Mouse (Mus musculus) gastrocnemius, postnatal 36 days (tissue): Measurements from ENCODE around the gene B3gntl1. TPM values are rescaled to one million over a fixed set of nuclear protein-coding genes. Genes with fewer than 3 reads are reported as not detected.

ENCODE experiments used
- DNase-seq, 2 experiments: peaks; one replicate each; pipeline ENCODE4 v3.0.0; 2022
- intact Hi-C: fragments of 180-260 bp; cut with DNase I; formaldehyde crosslinking; loops from one replicate; pipeline ENCODE4 v1.15.1; 2025
- long read RNA-seq, 2 experiments: library from polyadenylated mRNA; stranded (forward); transcript quantifications; one replicate each; pipeline ENCODE4 v2.0.0; 2021
- total RNA-seq, 2 experiments: library from RNA; stranded (reverse); gene quantifications; 2 replicates each; pipeline ENCODE4 v1.2.3; 2021

B3gntl1 gene
- total RNA-seq = 1 to 10 TPM; 1.8 to 2.0 TPM
- long read RNA-seq, experiment 1, partial matches to known transcripts = 0 of 4 reads
- long read RNA-seq, experiment 1, other reads (novel, unspliced or antisense) = 3 of 4 reads
- long read RNA-seq, experiment 2, partial matches to known transcripts = 0 of 4 reads
- long read RNA-seq, experiment 2, other reads (novel, unspliced or antisense) = 2 of 4 reads

- peak; percentile 99 for DNase-seq
- intact Hi-C loops = no loop called here
Measured at GRCm38 (mm10) chr11:121672990-121673572, at the start of gene B3gntl1. TSS of gene B3gntl1 (minus strand) at chr11:121673153.

DNA sequence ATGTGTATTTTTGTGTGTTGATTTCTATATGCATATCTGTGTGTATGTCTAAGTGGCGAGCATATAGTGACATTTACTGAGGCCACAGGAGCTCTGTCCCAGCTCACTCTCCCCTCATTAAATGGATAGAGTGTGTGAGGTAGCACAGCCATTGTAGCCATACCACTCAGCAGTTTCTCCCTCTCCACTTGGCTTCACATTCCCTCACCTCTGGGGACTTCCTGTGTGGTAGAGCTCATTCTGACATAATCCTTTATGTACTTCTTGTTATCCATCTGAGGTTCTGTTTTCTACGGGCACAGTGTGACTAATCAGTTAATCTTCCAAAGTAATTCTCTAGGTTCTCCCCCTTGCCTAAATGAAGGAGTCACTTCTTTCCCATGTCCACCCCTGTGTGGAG, 49.5 kb upstream of the B3gntl1 start:
- no peak for DNase-seq
- intact Hi-C loops = no loop called here

GRCm38 (mm10) chr11:121720752-121721151, 47.8 kb upstream of the B3gntl1 start:
- intact Hi-C loops = no loop called here
- no peak for DNase-seq

DNA sequence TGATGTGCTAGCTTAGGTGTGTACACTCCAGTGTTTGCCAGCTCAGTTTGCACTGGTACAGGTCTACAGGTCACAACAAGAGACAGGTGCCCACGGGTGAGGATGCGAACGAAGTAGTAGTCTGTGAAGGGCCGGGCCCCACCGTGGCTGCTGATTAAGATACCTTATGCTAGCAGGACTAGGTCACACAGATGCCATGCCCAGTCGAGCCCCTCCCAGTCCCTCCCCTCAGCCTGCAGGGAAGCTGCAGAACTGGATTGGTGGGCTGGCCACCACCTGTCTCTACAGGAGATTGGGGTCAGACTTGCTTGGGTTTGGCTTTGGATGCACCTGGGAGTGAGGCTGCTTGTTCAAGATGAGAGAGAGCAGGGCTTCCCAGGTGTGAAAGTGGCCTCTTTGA, 44.8 kb upstream of the B3gntl1 start:
- DNase-seq = no peak
- intact Hi-C loops = no loop called here

DNA sequence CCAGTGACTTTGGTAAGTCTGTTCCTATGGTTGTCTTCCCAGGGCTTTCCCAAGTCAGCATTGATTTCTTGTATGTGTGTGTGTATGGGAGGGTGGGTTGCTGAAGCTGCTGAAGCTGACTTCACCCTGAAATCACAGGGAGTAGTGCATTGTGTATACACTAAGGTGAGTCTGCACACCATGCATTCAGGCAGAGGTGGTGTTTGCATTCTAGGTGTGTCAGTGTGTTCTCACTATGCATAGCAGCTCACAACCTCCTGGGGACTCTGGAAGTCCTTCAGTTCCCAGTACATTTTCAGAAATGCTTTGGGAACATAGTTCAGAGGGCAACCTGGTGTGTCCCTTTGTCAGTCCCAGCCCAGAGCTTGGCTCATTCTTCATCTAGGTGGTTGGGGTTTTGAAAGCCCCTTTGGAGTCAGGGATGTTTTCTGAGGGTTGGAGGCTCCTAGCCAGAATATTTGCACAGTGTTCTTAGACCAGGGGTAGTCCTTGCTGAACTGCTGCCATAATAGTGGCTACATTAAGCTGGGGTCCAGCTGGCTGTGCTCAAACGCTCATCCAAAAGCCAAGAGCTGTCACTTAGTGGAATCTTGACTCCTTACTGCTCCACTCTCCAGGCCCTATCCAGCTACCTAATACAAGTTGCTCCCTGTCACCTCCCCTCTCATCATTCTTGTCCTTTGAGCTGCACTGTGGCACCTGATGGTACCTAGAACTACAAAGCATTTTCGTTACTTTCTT, 42.0 kb upstream of the B3gntl1 start:
- intact Hi-C loops = no loop called here

DNA sequence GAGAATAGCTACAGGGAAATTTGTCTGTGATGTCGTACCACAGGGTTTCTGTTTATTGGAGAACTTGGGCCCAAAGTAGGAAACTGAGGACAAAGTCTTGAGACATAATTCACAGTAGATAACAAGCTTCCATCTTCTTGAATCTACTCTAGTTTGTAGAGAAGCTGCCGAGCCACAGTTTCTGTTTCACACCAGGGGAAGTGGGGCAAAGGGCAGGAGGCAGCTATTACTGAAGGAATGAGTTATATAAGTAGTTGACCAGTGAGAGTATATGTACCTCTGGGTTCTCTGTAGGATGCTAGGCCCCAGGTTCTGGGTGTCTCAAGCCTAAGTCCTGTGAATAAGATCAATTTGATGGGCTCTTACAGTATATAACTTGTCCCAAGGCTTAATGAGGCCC, 40.6 kb upstream of the B3gntl1 start:
- intact Hi-C loops = no loop called here
- DNase-seq = no peak

More for the DNA sequence above, 42.0 kb upstream of the B3gntl1 start:
- no peak for DNase-seq

- intact Hi-C loops = no loop called here
- no peak for DNase-seq
Measured at GRCm38 (mm10) chr11:121712987-121713386, 40.0 kb upstream of the B3gntl1 start.

DNA sequence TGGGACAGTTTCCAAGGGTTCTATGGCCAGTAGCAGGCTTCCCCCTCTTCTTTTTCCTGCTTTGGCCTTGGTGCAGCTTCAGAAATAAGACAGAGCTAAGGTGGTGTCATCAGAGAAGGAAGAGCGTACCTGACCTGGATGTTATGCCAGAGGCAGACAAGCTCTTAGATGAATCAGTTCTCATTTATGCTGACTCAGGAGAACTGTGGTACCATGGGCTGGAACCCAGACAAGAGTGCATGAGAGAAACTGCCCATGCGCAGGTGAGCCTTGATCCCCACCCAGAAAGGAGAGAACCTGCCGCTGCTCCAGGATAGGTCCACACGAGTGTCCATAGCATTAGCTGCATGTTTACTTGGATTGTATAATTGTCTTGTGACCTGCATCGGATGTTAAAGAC, 37.3 kb upstream of the B3gntl1 start:
- intact Hi-C loops = no loop called here
- DNase-seq = no peak

- intact Hi-C loops = no loop called here
Measured at GRCm38 (mm10) chr11:121709278-121709677, 36.3 kb upstream of the B3gntl1 start.

DNA sequence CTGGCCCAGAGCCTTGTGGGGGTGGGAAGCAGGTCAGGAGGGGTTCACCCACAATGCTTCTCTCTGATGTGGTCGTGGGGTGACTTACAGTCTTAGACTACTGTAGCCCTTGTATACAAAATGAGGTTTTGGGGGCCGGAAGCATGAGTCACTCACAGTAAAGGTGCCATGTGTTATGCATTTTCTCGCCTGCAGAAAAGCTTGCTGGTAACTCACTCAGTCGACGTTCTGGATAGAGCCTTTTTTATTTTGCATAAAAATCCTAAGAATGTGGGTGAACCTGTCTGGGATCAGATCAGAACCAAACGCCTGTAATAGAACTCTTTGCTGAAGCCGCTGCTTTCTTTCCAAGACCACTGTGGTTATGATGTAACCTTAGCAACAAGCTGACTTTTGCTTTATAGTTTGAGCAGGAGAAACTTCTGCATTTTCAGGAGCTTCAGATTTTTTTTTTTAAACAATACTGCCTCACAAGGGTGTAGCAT, 33.6 kb upstream of the B3gntl1 start:
- DNase-seq = no peak
- intact Hi-C loops = no loop called here

More at GRCm38 (mm10) chr11:121709278-121709677, 36.3 kb upstream of the B3gntl1 start:
- no peak for DNase-seq

GRCm38 (mm10) chr11:121703619-121704215, 30.8 kb upstream of the B3gntl1 start:
- DNase-seq = no peak
- intact Hi-C loops = loop anchor here (5.0 kb wide), 1 partner anchor 104 kb away; no protein-coding TSS in a partner anchor

GRCm38 (mm10) chr11:121702895-121703618, 30.1 kb upstream of the B3gntl1 start:
- intact Hi-C loops = loop anchor here (5.0 kb wide), 1 partner anchor 104 kb away; no protein-coding TSS in a partner anchor
- peak; percentile 57 to 65 for DNase-seq

DNA sequence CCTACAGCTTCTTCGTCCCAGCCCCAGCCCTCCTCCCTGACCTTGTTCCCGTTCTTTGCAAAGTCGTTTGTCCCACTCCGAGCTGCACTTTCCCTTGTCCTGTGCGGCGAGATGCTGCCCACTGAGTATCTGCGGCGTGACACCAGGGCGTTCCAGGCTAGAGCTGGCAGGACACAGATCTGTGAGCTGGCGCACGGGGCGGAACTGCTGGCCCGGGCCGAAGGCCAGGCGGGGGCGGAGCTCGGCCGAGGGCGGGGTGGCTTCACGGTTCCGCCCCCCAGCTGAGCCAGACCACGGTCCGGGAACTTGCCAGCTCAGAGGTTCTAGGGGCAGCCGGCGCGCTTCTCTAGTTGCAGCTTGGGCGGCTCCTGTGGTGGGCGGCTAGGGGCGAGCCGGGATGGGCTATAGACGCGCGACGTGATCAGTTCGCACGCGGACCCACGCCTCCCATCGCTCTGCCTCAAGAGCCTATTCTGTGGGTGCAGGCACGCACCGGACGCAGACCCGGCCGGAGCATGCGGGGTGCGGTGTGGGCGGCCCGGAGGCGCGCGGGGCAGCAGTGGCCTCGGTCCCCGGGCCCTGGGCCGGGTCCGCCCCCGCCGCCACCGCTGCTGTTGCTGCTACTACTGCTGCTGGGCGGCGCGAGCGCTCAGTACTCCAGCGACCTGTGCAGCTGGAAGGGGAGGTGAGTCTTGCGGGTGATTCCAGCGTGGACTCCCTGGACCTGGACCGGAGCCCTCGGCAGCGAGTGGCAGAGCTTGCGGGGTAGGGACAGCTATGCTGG, 29.4 kb upstream of the B3gntl1 start:
- peak; percentile 92 to 93 for DNase-seq
- intact Hi-C loops = loop anchor here (5.0 kb wide), 1 partner anchor 105 kb away; no protein-coding TSS in a partner anchor

DNA sequence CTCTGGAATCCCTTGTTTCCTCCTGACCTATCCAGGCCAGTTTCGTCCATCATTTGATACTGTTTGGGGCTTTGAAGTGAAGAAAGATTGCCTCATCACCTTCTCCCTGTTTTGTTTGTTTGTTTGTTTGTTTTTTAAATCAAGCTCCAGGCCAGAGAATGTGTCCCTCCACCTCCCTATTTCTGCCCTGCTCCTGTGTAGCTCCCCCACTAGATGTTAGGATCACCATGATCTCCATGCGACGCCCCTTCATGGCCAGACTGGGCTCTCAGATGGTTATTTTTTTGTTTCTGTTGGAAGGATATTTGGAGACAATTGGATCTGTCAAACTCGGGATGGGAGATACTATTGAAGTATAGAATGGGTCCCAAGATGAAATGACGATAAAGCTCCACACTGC, 28.3 kb upstream of the B3gntl1 start, which contains the start of gene Metrnl:
Metrnl (plus strand) TSS at position 301 of the 400 bp plus-strand sequence.
- no peak for DNase-seq
- intact Hi-C loops = loop anchor here (5.0 kb wide), 1 partner anchor 106 kb away; no protein-coding TSS in a partner anchor

DNA sequence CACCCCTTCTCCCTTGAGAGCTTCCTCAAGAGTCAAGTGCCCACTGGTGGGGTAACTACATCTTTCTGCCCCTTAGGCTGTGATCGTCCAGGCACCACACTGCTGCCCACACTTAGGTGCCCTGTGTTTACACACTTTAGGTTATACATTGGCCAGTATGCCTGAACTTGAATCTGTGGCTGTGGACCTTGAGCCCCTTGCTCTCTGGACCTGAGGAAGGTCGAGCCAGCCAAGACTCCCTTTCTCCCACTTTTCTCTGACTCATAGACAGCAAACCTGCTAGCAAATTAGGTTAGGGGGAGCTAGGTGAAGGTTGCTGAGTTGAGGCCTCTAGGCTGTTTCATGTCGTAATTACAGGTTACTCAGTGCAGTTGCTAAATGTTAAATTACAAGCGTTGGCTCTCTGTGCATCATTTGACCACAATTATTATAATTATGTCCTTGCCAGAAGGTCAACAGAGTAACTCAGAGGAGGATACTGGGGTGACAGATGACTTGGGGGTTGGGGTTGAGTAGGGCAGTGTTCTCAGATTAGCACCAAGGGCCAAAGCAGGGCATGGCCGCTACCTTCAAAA, 25.5 kb upstream of the B3gntl1 start:
- no peak for DNase-seq

GRCm38 (mm10) chr11:121697271-121697670, 24.3 kb upstream of the B3gntl1 start:
- DNase-seq = no peak
- intact Hi-C loops = no loop called here

More for the DNA sequence above, 25.5 kb upstream of the B3gntl1 start:
- intact Hi-C loops = no loop called here

DNA sequence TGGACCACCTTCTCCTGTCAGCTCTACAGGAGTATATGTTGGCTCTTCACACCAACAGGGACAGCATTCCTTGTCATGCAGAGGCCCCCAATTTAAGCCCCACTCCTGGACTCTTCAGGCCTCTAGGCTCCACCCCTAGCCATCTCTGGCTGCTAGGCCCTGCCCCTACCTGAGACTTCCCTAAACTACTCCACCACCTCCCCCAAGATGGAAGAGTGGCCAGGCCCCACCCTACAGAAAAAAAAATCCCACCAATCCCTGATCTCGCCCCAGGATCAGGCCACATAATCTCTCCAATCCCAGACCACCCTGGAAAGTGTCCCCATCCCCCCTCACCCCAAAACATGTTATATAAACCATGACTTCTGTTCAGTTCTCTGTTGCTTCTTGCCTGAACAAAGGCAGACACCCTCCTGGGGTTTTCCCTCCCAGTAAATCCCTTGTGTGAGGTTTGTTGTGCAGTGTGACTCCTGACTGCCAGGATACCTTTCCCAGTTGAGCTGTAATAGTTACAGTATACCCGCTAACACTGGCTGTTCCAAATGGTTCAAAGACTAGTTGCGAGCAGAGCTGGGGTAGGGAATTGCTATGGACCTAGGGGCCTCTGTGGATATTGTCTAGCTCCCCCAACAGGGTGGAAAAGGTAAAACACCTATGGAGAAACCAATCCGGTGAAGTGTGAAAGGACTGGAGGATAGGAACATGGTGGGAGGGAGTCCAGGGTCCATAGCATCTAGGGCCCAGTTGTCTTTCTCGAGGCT, 22.5 kb upstream of the B3gntl1 start:
- intact Hi-C loops = no loop called here
- DNase-seq = no peak

- intact Hi-C loops = no loop called here
- no peak for DNase-seq
Measured at GRCm38 (mm10) chr11:121688024-121688423, 15.1 kb upstream of the B3gntl1 start.
